Mouse (Mus musculus): ENCODE measurements at regions not wholly inside any gene's neighbourhood (a gene's known extent, or its start where the extent isn't known, plus 50 kb on each side); places are given as distances from the start of the nearest gene placed in this dataset.
A peak's percentile ranks its signal among the peaks of the same experiment; 100 is the strongest.

GRCm38 (mm10) chr11:18354866-18355265 is 401.2 kb upstream of the Etaa1 start:
- DNase-seq (ENCODE audit: low spot score) (no peak), ATAC-seq (ENCODE audit: low FRiP score) (no peak)
- H3K4me3 ChIP-seq (replicated peaks; ENCODE audit: low read length): no peak overlapping the region
- no peaks in the 10 kb centered on the region for H3K27me3 ChIP-seq (ENCODE audit: control insufficient read depth, insufficient read depth, low read length)
- 0 out of 2 replicates have a peak, but pooled peaks cover 4% of the 10 kb centered on the region for H3K4me1 ChIP-seq (replicated peaks; ENCODE audit: control insufficient read depth, insufficient read depth, low read length)
- H3K4me2 ChIP-seq (replicated peaks): no peak overlapping the region
- H3K9me3 ChIP-seq (ENCODE audit: control insufficient read depth, low read length): no peaks in the 10 kb centered on the region
- H3K27ac ChIP-seq: no peak overlapping the region
- H3K36me3 ChIP-seq (replicated peaks; ENCODE audit: control insufficient read depth, insufficient read depth): no peaks in the 10 kb centered on the region
- H3K9ac ChIP-seq: no peak overlapping the region
- WGBS: 80% methylated on average over 3 of the region's 3 CpGs

DNA sequence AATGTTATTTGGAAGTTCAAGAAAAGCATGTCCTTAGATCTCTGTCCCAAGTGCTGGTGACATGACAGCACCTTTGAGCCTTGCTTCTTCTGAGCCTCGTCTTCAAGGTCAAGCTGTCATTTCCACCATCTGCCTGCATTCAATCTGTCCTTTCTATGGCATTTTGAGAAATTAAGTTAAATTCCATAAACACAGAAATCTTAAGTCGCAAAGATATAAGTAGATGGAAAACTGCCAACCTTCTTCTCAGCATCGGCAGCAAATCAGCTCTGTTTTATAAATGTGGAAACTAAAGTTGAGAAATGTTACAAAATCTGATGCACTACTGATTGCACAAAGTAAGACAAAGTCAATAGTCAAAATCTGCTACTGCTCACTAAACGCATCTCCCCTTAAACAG is 400.5 kb upstream of the Etaa1 start:
- H3K9me3 ChIP-seq (ENCODE audit: control insufficient read depth, low read length): no peaks in the 10 kb centered on the region
- H3K27me3 ChIP-seq (ENCODE audit: control insufficient read depth, insufficient read depth, low read length): no peaks in the 10 kb centered on the region
- no peak overlapping the region for H3K4me3 ChIP-seq (replicated peaks; ENCODE audit: low read length)
- no peak overlapping the region for H3K27ac ChIP-seq
- no peak for ATAC-seq (ENCODE audit: low FRiP score)
- DNase-seq (ENCODE audit: low spot score): no peak
- no peaks in the 10 kb centered on the region for H3K36me3 ChIP-seq (replicated peaks; ENCODE audit: control insufficient read depth, insufficient read depth)
- H3K9ac ChIP-seq: no peak overlapping the region
- 81% methylated on average over 4 of the region's 4 CpGs for WGBS
- 0 out of 2 replicates have a peak, but pooled peaks cover 4% of the 10 kb centered on the region for H3K4me1 ChIP-seq (replicated peaks; ENCODE audit: control insufficient read depth, insufficient read depth, low read length)
- no peak overlapping the region for H3K4me2 ChIP-seq (replicated peaks)

DNA sequence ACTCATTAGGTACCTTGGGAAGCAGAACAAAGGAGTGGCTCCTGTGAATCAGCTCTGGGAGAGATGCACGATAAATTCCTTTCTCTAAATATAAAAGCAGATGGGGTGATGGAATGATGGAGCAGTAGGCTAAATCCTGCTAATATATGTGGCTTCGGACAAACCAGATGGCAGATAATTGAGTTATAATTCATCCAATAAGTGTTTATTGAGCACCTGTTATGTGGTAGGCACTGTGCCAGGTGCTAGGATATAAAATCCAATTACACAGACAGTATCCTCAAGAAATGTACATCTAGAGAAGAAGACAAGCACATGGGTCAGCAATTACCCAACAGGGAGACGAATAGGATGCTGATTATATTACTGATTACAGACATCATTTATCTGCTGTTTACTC is 394.2 kb upstream of the Etaa1 start:
- no peaks in the 10 kb centered on the region for H3K9me3 ChIP-seq (ENCODE audit: control insufficient read depth, low read length)
- H3K36me3 ChIP-seq (replicated peaks; ENCODE audit: control insufficient read depth, insufficient read depth): no peaks in the 10 kb centered on the region
- DNase-seq (ENCODE audit: low spot score) (no peak), ATAC-seq (ENCODE audit: low FRiP score) (no peak)
- no peak overlapping the region for H3K27ac ChIP-seq
- H3K4me2 ChIP-seq (replicated peaks): no peak overlapping the region
- H3K27me3 ChIP-seq (ENCODE audit: control insufficient read depth, insufficient read depth, low read length): no peaks in the 10 kb centered on the region
- no peaks in the 10 kb centered on the region for H3K4me1 ChIP-seq (replicated peaks; ENCODE audit: control insufficient read depth, insufficient read depth, low read length)
- no peak overlapping the region for H3K4me3 ChIP-seq (replicated peaks; ENCODE audit: low read length)
- 63% methylated on average over 3 of the region's 3 CpGs for WGBS
- no peak overlapping the region for H3K9ac ChIP-seq

- Histone ChIP-seq H3K27ac (no peak overlapping the region), H3K27me3 (ENCODE audit: control insufficient read depth, insufficient read depth, low read length) (no peaks in the 10 kb centered on the region), H3K4me1 (replicated peaks; ENCODE audit: control insufficient read depth, insufficient read depth, low read length) (peaks cover 5% of the 10 kb centered on the region; the same call in 1 of the 2 replicates), H3K9me3 (ENCODE audit: control insufficient read depth, low read length) (no peaks in the 10 kb centered on the region), H3K4me3 (replicated peaks; ENCODE audit: low read length) (no peak overlapping the region), H3K9ac (no peak overlapping the region), H3K36me3 (replicated peaks; ENCODE audit: control insufficient read depth, insufficient read depth) (no peaks in the 10 kb centered on the region), H3K4me2 (replicated peaks) (no peak overlapping the region)
- DNase-seq (ENCODE audit: low spot score) (no peak), ATAC-seq (ENCODE audit: low FRiP score) (no peak)
- 49% methylated on average over 8 of the region's 8 CpGs for WGBS
These were observed 360.0 kb upstream of the Etaa1 start for GRCm38 (mm10) chr11:18313510-18314301.

DNA sequence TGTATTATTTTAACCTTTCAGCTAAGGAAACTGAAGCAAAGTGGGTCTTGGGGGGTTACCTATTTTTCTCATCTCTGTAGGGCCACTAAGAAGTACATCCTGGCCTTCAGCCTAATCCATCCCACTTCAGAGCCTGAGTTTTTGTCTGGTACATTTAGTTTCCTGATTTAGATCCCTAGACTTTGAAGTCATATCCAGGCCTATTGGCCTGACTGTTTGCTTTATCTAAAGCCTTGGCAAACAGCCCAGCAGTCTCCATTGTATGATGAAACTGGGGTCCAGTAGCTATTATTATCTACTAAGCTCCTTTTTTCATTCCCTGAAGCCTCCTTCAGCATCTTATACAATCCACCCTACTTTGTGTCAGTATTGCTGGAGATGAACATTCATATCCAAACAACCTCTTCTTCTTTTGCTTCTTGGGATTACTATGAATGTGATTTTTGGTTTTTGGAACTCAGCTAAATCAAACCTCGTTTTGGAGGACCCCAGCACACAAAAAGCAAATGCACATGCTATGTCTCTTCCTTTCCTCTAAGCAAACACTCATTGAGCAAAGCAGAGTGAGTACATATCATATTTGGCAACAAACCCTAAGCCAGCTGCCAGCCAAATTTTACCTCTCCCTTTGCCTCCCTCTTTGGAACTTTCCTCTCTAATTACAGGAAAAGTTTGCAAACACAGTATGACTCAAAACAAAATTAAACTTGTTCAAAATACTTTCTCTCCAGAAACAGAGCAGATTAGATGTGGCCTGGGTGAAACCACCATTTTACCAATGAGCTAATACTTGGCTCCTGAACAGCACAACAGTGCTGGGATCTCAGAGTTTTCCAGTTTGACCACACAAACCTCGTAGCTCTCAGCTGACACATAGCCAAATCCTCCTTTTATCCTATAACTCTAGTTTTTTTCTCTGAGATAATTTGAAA is 342.8 kb upstream of the Etaa1 start:
- peak; percentile 52 for DNase-seq (ENCODE audit: low spot score)
- no peak overlapping the region for H3K9ac ChIP-seq
- ATAC-seq (ENCODE audit: low FRiP score): no peak

DNA sequence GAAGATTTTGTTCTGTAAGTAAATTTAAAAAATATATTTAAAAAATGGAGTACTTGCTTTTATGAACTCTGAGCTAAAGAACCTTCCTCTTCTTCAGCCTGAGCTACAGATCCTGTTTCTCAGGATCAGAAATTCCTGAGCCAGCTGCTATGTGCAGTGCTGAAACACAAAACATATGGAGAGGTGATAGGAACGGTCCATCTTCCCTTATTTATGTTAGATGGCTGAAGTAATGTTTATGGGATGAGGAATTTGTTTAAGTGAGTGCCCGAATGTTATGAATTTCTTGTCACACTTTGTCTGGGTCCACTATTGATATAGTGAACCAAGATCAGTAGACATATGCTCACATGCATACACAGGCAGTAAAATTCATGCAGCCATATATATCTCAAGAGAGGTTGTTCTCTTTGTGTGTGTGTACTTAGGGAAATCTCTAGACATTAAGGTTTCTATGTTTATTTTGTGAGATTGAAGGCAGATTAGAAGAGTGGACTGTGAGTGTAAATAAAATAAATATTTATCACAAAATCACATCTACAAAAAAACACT is 325.0 kb upstream of the Etaa1 start:
- Histone ChIP-seq H3K9me3 (ENCODE audit: control insufficient read depth, low read length) (0 out of 2 replicates have a peak, but pooled peaks cover 4% of the 10 kb centered on the region), H3K27me3 (ENCODE audit: control insufficient read depth, insufficient read depth, low read length) (no peaks in the 10 kb centered on the region), H3K9ac (no peak overlapping the region), H3K4me1 (replicated peaks; ENCODE audit: control insufficient read depth, insufficient read depth, low read length) (no peaks in the 10 kb centered on the region), H3K36me3 (replicated peaks; ENCODE audit: control insufficient read depth, insufficient read depth) (no peaks in the 10 kb centered on the region), H3K4me3 (replicated peaks; ENCODE audit: low read length) (no peak overlapping the region), H3K27ac (no peak overlapping the region), H3K4me2 (replicated peaks) (no peak overlapping the region)
- ATAC-seq (ENCODE audit: low FRiP score) (no peak), DNase-seq (ENCODE audit: low spot score) (no peak)
- WGBS: 87% methylated on average over 2 of the region's 2 CpGs

More for the DNA sequence above, 342.8 kb upstream of the Etaa1 start:
- no peak overlapping the region for H3K4me3 ChIP-seq (replicated peaks; ENCODE audit: low read length)
- no peak overlapping the region for H3K4me2 ChIP-seq (replicated peaks)
- H3K27me3 ChIP-seq (ENCODE audit: control insufficient read depth, insufficient read depth, low read length): no peaks in the 10 kb centered on the region
- no peaks in the 10 kb centered on the region for H3K36me3 ChIP-seq (replicated peaks; ENCODE audit: control insufficient read depth, insufficient read depth)
- WGBS: 62% methylated on average over 2 of the region's 2 CpGs
- no peak overlapping the region for H3K27ac ChIP-seq
- H3K4me1 ChIP-seq (replicated peaks; ENCODE audit: control insufficient read depth, insufficient read depth, low read length): no peaks in the 10 kb centered on the region
- H3K9me3 ChIP-seq (ENCODE audit: control insufficient read depth, low read length): no peaks in the 10 kb centered on the region

DNA sequence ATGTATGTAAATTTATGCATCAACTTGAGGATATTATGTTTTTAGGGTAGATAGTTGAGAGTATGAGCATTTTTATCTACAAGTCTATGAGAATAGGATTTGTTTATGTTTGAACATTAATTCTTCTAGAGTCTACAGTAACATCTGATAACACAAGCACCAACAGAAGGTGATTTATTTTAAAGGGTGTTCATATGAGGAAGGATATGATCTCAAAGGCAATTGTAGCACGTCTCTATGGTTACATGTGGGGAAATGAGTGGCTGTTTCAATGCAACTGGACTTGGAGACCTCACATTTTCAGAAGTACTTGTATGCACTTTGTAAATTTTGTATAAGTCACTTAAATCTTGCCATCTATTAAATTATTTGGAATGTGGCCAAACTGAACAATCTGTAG is 318.7 kb upstream of the Etaa1 start:
- no peak overlapping the region for H3K4me2 ChIP-seq (replicated peaks)
- DNase-seq (ENCODE audit: low spot score): no peak
- H3K9me3 ChIP-seq (ENCODE audit: control insufficient read depth, low read length): 0 out of 2 replicates have a peak, but pooled peaks cover 4% of the 10 kb centered on the region
- no peaks in the 10 kb centered on the region for H3K36me3 ChIP-seq (replicated peaks; ENCODE audit: control insufficient read depth, insufficient read depth)
- ATAC-seq (ENCODE audit: low FRiP score): no peak
- no peaks in the 10 kb centered on the region for H3K4me1 ChIP-seq (replicated peaks; ENCODE audit: control insufficient read depth, insufficient read depth, low read length)
- no peak overlapping the region for H3K27ac ChIP-seq
- 97% methylated on average over 1 of the region's 1 CpGs for WGBS
- H3K9ac ChIP-seq: no peak overlapping the region
- H3K27me3 ChIP-seq (ENCODE audit: control insufficient read depth, insufficient read depth, low read length): no peaks in the 10 kb centered on the region
- no peak overlapping the region for H3K4me3 ChIP-seq (replicated peaks; ENCODE audit: low read length)

GRCm38 (mm10) chr11:18266161-18266560 is 312.5 kb upstream of the Etaa1 start:
- Histone ChIP-seq H3K27me3 (ENCODE audit: control insufficient read depth, insufficient read depth, low read length) (no peaks in the 10 kb centered on the region), H3K4me2 (replicated peaks) (no peak overlapping the region), H3K36me3 (replicated peaks; ENCODE audit: control insufficient read depth, insufficient read depth) (no peaks in the 10 kb centered on the region), H3K27ac (no peak overlapping the region), H3K9ac (no peak overlapping the region), H3K4me3 (replicated peaks; ENCODE audit: low read length) (no peak overlapping the region), H3K4me1 (replicated peaks; ENCODE audit: control insufficient read depth, insufficient read depth, low read length) (no peaks in the 10 kb centered on the region), H3K9me3 (ENCODE audit: control insufficient read depth, low read length) (no peaks in the 10 kb centered on the region)
- 89% methylated on average over 2 of the region's 2 CpGs for WGBS
- DNase-seq (ENCODE audit: low spot score) (no peak), ATAC-seq (ENCODE audit: low FRiP score) (no peak)

DNA sequence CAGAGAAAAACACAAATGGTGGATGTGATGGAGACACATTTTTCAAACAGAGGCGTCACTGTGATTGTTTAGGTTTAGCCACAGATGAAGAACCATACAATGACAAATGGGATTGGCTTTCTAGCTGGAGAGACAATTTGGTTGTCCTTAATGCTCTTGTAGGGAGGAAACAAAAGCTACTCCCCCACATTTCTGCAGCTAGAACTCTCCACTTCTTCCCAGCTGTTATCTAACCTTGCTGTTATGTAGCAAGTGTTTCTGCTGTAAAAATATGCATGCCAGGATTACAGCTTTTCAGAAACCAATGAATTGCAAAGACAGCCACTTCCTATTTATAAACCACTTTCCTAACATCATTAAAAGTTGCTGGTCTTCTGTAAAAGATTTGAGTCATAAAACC is 309.2 kb upstream of the Etaa1 start:
- H3K4me2 ChIP-seq (replicated peaks): no peak overlapping the region
- H3K4me3 ChIP-seq (replicated peaks; ENCODE audit: low read length): no peak overlapping the region
- WGBS: 59% methylated on average over 1 of the region's 1 CpGs
- H3K9ac ChIP-seq: no peak overlapping the region
- ATAC-seq (ENCODE audit: low FRiP score) (no peak), DNase-seq (ENCODE audit: low spot score) (no peak)
- no peaks in the 10 kb centered on the region for H3K9me3 ChIP-seq (ENCODE audit: control insufficient read depth, low read length)
- H3K4me1 ChIP-seq (replicated peaks; ENCODE audit: control insufficient read depth, insufficient read depth, low read length): no peaks in the 10 kb centered on the region
- H3K27ac ChIP-seq: no peak overlapping the region
- H3K36me3 ChIP-seq (replicated peaks; ENCODE audit: control insufficient read depth, insufficient read depth): no peaks in the 10 kb centered on the region
- no peaks in the 10 kb centered on the region for H3K27me3 ChIP-seq (ENCODE audit: control insufficient read depth, insufficient read depth, low read length)
